Mouse (Mus musculus): ENCODE results near the gene Akap5. TPM values are rescaled to one million over a fixed set of nuclear protein-coding genes. Genes with fewer than 3 reads are reported as not detected.
A peak's percentile ranks its signal among the peaks of the same experiment; 100 is the strongest.

The Akap5 gene
- total and polyA plus RNA-seq, 2 experiments from 2014 or later = 0.50 to 1.1 TPM

DNA sequence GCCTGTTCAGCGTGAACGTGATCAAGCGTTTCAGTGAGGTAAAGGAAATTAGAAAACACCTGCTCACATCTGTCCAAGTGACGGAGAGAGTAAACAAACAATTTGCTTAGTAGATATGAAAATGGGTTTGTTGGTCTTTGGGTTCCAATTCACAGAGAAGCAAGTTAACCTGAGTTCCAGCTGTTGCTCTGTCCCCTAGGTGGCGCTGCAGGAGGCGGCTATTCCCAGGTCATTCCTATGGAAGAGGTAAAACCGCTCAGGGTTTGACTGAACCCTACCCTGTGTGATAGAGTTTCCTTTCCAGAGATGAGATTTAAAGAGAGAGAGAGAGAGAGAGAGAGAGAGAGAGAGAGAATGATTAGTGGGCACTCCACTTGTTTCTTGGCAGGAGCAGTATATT lies 31.5 kb upstream of the Akap5 start:
- 0 out of 2 replicates have a peak, but pooled peaks have one; percentile 49 for ATAC-seq (ENCODE audit: insufficient read depth, low read depth)
- Histone ChIP-seq H3K9ac (replicated peaks; ENCODE audit: low read depth, low read length) (no peak overlapping the region), H3K36me3 (replicated peaks; ENCODE audit: control insufficient read depth, insufficient read depth, low read length) (peaks cover 78% of the 10 kb centered on the region), H3K9me3 (replicated peaks; ENCODE audit: control insufficient read depth, low read length) (no peaks in the 10 kb centered on the region), H3K4me3 (ENCODE audit: low read depth, low read length) (no peak overlapping the region), H3K4me2 (ENCODE audit: low read depth, low read length) (no peak overlapping the region), H3K27ac (ENCODE audit: low read depth) (no peak overlapping the region), H3K4me1 (ENCODE audit: control insufficient read depth, insufficient read depth) (no peaks in the 10 kb centered on the region), H3K27me3 (ENCODE audit: control insufficient read depth, insufficient read depth, low read length) (no peaks in the 10 kb centered on the region)
- DNase-seq (ENCODE audit: low spot score) = peak; percentile 38
- TF ChIP-seq CTCF (IDR thresholded peaks at IDR 0.05; ENCODE audit: low read depth) = peak; percentile 81
- TF ChIP-seq EP300 (IDR thresholded peaks at IDR 0.05; ENCODE audit: low read depth) = no peak
- 41% methylated on average over 7 of the region's 7 CpGs for WGBS

DNA sequence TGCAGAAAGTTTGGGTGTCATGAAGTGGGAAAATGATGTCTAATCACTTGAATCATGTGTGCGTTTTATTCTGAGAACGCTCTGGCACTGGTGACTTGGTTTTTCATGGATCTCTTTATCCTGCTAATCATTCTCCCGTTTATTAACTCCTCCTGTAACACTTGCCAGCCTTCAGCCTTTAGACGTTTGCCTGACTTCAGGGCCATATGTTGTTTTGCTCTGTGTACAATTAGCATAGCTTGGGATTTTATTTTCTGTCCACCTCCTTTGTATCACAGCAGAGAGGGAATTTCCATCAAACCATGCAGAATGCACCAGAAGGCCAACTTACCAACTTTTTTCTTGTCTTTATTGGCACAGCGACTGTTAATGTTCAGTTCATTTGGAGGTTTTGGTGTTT lies 26.9 kb upstream of the Akap5 start:
- TF ChIP-seq CTCF (IDR thresholded peaks at IDR 0.05; ENCODE audit: low read depth) (no peak), EP300 (IDR thresholded peaks at IDR 0.05; ENCODE audit: low read depth) (no peak)
- H3K4me2 ChIP-seq (ENCODE audit: low read depth, low read length) = no peak overlapping the region
- H3K27me3 ChIP-seq (ENCODE audit: control insufficient read depth, insufficient read depth, low read length) = no peaks in the 10 kb centered on the region
- H3K4me1 ChIP-seq (ENCODE audit: control insufficient read depth, insufficient read depth) = no peaks in the 10 kb centered on the region
- no peaks in the 10 kb centered on the region for H3K9me3 ChIP-seq (replicated peaks; ENCODE audit: control insufficient read depth, low read length)
- WGBS = 90% methylated on average over 5 of the region's 5 CpGs
- DNase-seq (ENCODE audit: low spot score) = no peak
- no peak for ATAC-seq (ENCODE audit: insufficient read depth, low read depth)
- no peak overlapping the region for H3K27ac ChIP-seq (ENCODE audit: low read depth)
- no peak overlapping the region for H3K4me3 ChIP-seq (ENCODE audit: low read depth, low read length)
- peaks cover 67% of the 10 kb centered on the region for H3K36me3 ChIP-seq (replicated peaks; ENCODE audit: control insufficient read depth, insufficient read depth, low read length)
- H3K9ac ChIP-seq (replicated peaks; ENCODE audit: low read depth, low read length) = no peak overlapping the region

DNA sequence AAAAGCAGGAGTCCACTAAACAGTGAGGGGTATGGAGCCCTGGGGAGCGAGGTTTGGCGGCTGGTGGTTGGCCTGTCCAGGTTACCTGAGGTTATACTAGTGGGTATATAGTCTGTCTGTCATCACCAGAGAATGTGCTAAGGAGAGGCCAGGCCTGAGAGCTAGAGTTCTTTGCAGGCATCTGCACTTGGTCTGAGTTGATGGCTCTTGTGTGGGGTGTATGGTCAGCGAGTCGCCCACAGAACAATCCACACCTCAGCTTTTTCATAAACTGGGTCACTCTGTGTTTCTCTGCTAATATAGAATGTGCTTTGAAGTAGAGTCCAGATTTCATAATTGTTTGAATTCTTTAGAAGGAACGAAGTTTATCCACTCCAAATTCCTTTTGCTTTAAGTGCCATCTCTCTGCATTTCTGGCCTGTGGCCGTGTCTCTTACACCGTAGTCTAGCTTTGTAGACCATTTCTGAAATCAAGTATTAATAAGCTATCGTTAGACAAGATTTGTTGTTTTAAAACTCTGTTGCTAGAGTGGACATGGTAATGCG lies 25.3 kb upstream of the Akap5 start:
- TF ChIP-seq EP300 (IDR thresholded peaks at IDR 0.05; ENCODE audit: low read depth) = no peak
- TF ChIP-seq CTCF (IDR thresholded peaks at IDR 0.05; ENCODE audit: low read depth) = no peak
- ATAC-seq (ENCODE audit: insufficient read depth, low read depth) (no peak), DNase-seq (ENCODE audit: low spot score) (no peak)
- no peak overlapping the region for H3K4me2 ChIP-seq (ENCODE audit: low read depth, low read length)
- H3K9ac ChIP-seq (replicated peaks; ENCODE audit: low read depth, low read length) = no peak overlapping the region
- 84% methylated on average over 9 of the region's 9 CpGs for WGBS
- no peak overlapping the region for H3K4me3 ChIP-seq (ENCODE audit: low read depth, low read length)
- H3K27ac ChIP-seq (ENCODE audit: low read depth) = no peak overlapping the region
- peaks cover 70% of the 10 kb centered on the region for H3K36me3 ChIP-seq (replicated peaks; ENCODE audit: control insufficient read depth, insufficient read depth, low read length)
- no peaks in the 10 kb centered on the region for H3K4me1 ChIP-seq (ENCODE audit: control insufficient read depth, insufficient read depth)
- no peaks in the 10 kb centered on the region for H3K9me3 ChIP-seq (replicated peaks; ENCODE audit: control insufficient read depth, low read length)
- H3K27me3 ChIP-seq (ENCODE audit: control insufficient read depth, insufficient read depth, low read length) = no peaks in the 10 kb centered on the region

DNA sequence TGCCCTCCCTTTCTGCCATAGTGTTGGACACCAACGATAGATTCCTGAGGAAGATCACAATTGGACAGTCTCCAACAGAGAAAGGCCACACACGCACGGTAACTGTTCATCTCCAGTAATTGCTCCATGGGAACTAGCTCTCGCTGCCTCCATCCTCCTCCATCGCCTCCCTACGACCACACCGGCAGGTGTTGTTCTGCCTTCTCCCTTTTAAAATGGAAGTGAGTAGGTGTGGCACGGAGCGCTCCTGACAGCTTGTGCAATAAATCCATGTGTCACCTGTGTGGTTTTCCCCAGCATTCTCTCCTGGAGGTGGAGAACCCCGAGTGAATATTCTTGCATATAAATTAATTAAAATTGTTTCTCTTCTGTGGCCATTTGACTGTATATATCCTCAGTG lies 24.3 kb upstream of the Akap5 start:
- Histone ChIP-seq H3K36me3 (replicated peaks; ENCODE audit: control insufficient read depth, insufficient read depth, low read length) (peaks cover 68% of the 10 kb centered on the region), H3K9ac (replicated peaks; ENCODE audit: low read depth, low read length) (no peak overlapping the region), H3K4me2 (ENCODE audit: low read depth, low read length) (no peak overlapping the region), H3K27ac (ENCODE audit: low read depth) (no peak overlapping the region), H3K4me1 (ENCODE audit: control insufficient read depth, insufficient read depth) (no peaks in the 10 kb centered on the region), H3K27me3 (ENCODE audit: control insufficient read depth, insufficient read depth, low read length) (no peaks in the 10 kb centered on the region), H3K9me3 (replicated peaks; ENCODE audit: control insufficient read depth, low read length) (no peaks in the 10 kb centered on the region), H3K4me3 (ENCODE audit: low read depth, low read length) (no peak overlapping the region)
- ATAC-seq (ENCODE audit: insufficient read depth, low read depth) (no peak), DNase-seq (ENCODE audit: low spot score) (no peak)
- TF ChIP-seq CTCF (IDR thresholded peaks at IDR 0.05; ENCODE audit: low read depth) (no peak), EP300 (IDR thresholded peaks at IDR 0.05; ENCODE audit: low read depth) (no peak)
- WGBS = 88% methylated on average over 10 of the region's 10 CpGs

DNA sequence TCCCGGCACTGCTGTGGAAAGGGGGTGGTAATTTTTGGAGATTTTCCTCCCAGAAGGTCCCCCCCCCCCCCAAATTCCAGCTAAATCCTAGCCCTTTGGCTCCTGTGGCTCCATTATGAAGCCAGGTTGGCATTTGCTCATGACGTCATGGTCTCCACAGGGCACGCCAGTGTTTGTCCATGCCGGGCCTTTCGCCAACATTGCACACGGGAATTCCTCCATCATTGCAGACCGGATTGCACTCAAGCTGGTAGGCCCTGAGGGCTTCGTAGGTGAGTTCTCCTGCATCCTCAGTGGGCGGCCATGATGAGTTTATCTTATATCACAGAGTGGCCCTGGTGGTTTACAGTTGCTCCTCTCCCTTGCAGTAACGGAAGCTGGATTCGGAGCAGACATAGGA lies 21.2 kb upstream of the Akap5 start:
- WGBS = 83% methylated on average over 11 of the region's 11 CpGs
- Histone ChIP-seq H3K9ac (replicated peaks; ENCODE audit: low read depth, low read length) (no peak overlapping the region), H3K36me3 (replicated peaks; ENCODE audit: control insufficient read depth, insufficient read depth, low read length) (peaks cover 52% of the 10 kb centered on the region)

DNA sequence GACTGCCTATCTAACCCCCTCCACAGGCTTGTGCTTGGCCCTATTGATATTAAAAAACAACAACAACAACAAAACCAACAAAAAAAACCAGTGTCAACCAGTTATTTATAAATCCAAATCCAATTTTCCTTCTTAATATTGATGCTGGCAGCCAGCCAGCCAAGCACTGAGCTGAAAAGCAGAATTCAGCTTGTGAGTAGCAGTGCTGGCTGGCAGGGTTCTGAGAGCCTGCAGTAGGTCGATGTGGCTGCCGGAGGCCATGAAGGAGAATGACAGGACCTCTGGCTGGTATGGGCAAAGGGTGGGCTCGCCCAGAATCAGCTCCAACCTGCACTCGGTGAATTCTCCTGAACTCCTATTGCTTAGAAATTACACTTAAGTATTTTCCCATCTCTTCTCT lies 20.5 kb upstream of the Akap5 start:
- Histone ChIP-seq H3K36me3 (replicated peaks; ENCODE audit: control insufficient read depth, insufficient read depth, low read length) (peaks cover 45% of the 10 kb centered on the region), H3K9me3 (replicated peaks; ENCODE audit: control insufficient read depth, low read length) (no peaks in the 10 kb centered on the region), H3K4me3 (ENCODE audit: low read depth, low read length) (no peak overlapping the region), H3K9ac (replicated peaks; ENCODE audit: low read depth, low read length) (no peak overlapping the region), H3K27ac (ENCODE audit: low read depth) (no peak overlapping the region), H3K4me2 (ENCODE audit: low read depth, low read length) (no peak overlapping the region), H3K4me1 (ENCODE audit: control insufficient read depth, insufficient read depth) (peaks cover 8% of the 10 kb centered on the region), H3K27me3 (ENCODE audit: control insufficient read depth, insufficient read depth, low read length) (no peaks in the 10 kb centered on the region)
- TF ChIP-seq EP300 (IDR thresholded peaks at IDR 0.05; ENCODE audit: low read depth) (no peak), CTCF (IDR thresholded peaks at IDR 0.05; ENCODE audit: low read depth) (no peak)
- 55% methylated on average over 4 of the region's 4 CpGs for WGBS
- DNase-seq (ENCODE audit: low spot score) = no peak
- no peak for ATAC-seq (ENCODE audit: insufficient read depth, low read depth)

More for the DNA sequence above, 21.2 kb upstream of the Akap5 start:
- no peak for ATAC-seq (ENCODE audit: insufficient read depth, low read depth)
- 0 out of 2 replicates have a peak overlapping the region, but pooled peaks have one; percentile 3 for H3K27ac ChIP-seq (ENCODE audit: low read depth)
- H3K27me3 ChIP-seq (ENCODE audit: control insufficient read depth, insufficient read depth, low read length) = no peaks in the 10 kb centered on the region
- no peaks in the 10 kb centered on the region for H3K9me3 ChIP-seq (replicated peaks; ENCODE audit: control insufficient read depth, low read length)
- DNase-seq (ENCODE audit: low spot score) = no peak
- H3K4me3 ChIP-seq (ENCODE audit: low read depth, low read length) = no peak overlapping the region
- H3K4me1 ChIP-seq (ENCODE audit: control insufficient read depth, insufficient read depth) = peaks cover 8% of the 10 kb centered on the region
- TF ChIP-seq CTCF (IDR thresholded peaks at IDR 0.05; ENCODE audit: low read depth) (no peak), EP300 (IDR thresholded peaks at IDR 0.05; ENCODE audit: low read depth) (no peak)
- H3K4me2 ChIP-seq (ENCODE audit: low read depth, low read length) = no peak overlapping the region
